Mouse (Mus musculus) thymus, postnatal 4 days (tissue): Measurements from ENCODE around the gene Mvp.

Experiments used
- DNase-seq: peaks from one replicate; pipeline ENCODE4 v3.0.0; 2021

The Mvp gene

GRCm38 (mm10) chr7:127019306-127019960 is 5.0 kb upstream of the Mvp start:
- DNase-seq, result no peak

GRCm38 (mm10) chr7:127018416-127019305 is 4.2 kb upstream of the Mvp start:
- DNase-seq, result no peak

- no peak for DNase-seq
Observed at GRCm38 (mm10) chr7:127017950-127018345, 3.5 kb upstream of the Mvp start.

GRCm38 (mm10) chr7:127016971-127017949 is 2.8 kb upstream of the Mvp start, which contains the start of gene Pagr1a:
Gene Pagr1a (minus strand): TSS chr7:127017352.
- DNase-seq, result peak; percentile 97

GRCm38 (mm10) chr7:127016486-127016938 is 2.1 kb upstream of the Mvp start:
- DNase-seq, result no peak

GRCm38 (mm10) chr7:127016481-127016485 is 1.9 kb upstream of the Mvp start, which contains the start of gene Pagr1b:
Gene Pagr1b (minus strand): TSS chr7:127016484.
- no peak for DNase-seq

- no peak for DNase-seq
Observed at GRCm38 (mm10) chr7:127016081-127016480, 1.7 kb upstream of the Mvp start.

GRCm38 (mm10) chr7:127014993-127015392 is 572 bp upstream of the Mvp start:
- no peak for DNase-seq

- DNase-seq, result no peak
Observed at GRCm38 (mm10) chr7:127013385-127013784, 1.0 kb downstream of the Mvp start.

GRCm38 (mm10) chr7:127012845-127013244 is 1.6 kb downstream of the Mvp start:
- no peak for DNase-seq

GRCm38 (mm10) chr7:127012374-127012773 is 2.0 kb downstream of the Mvp start:
- DNase-seq, result no peak

GRCm38 (mm10) chr7:127011717-127012116 is 2.7 kb downstream of the Mvp start:
- no peak for DNase-seq

- DNase-seq, result no peak
Observed at GRCm38 (mm10) chr7:127011051-127011450, 3.4 kb downstream of the Mvp start.

GRCm38 (mm10) chr7:127009307-127010085 is 4.9 kb downstream of the Mvp start:
- no peak for DNase-seq

GRCm38 (mm10) chr7:127008239-127009019 is 6.0 kb downstream of the Mvp start:
- DNase-seq, result peak; percentile 41

GRCm38 (mm10) chr7:127007313-127008024 is 7.0 kb downstream of the Mvp start:
- DNase-seq, result no peak

- no peak for DNase-seq
Observed at GRCm38 (mm10) chr7:127004122-127004875, 10.1 kb downstream of the Mvp start.

GRCm38 (mm10) chr7:127003620-127004019 is 10.8 kb downstream of the Mvp start:
- DNase-seq, result no peak

GRCm38 (mm10) chr7:126999568-126999967 is 14.9 kb downstream of the Mvp start:
- no peak for DNase-seq

GRCm38 (mm10) chr7:126996449-126996848 is 18.0 kb downstream of the Mvp start:
- peak; percentile 57 for DNase-seq
